Mouse (Mus musculus) gastrocnemius, postnatal 36 days (tissue): Measurements from ENCODE around the gene Zmym6. TPM values are rescaled to one million over a fixed set of nuclear protein-coding genes. Genes with fewer than 3 reads are reported as not detected.

Experiments used
- DNase-seq, 2 experiments: peaks; one replicate each; pipeline ENCODE4 v3.0.0; 2022
- intact Hi-C: fragments of 180-260 bp; cut with DNase I; formaldehyde crosslinking; loops from one replicate; pipeline ENCODE4 v1.15.1; 2025
- total RNA-seq, 2 experiments: library from RNA; stranded (reverse); gene quantifications; 2 replicates each; pipeline ENCODE4 v1.2.3; 2021

Gene Zmym6
- total RNA-seq, 2 experiments from 2014 or later = 3.4 to 4.7 TPM

- intact Hi-C loops = no loop called here
- no peak for DNase-seq
Measured at GRCm38 (mm10) chr4:127110570-127110969, 33.4 kb downstream of the Zmym6 start.

DNA sequence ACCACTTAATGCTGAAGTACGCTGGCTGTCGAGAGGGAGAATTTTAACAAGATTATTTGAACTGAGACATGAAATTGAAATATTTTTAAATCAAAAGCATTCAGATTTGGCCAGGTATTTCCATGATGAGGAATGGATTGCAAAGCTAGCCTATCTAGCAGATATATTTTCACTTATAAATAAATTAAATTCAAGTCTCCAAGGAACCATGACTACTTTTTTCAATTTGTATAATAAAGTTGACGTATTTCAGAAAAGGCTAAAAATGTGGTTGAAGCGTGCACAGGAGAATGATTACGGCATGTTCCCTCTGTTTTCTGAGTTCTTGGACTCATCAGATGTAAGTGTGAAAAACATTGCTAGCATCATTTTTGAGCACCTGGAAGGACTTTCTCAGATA lies 46.2 kb downstream of the Zmym6 start, which contains the start of gene Tmem35b:
TSS of gene Tmem35b (plus strand) at position 301 of the 400 bp plus-strand sequence.
- DNase-seq = no peak
- intact Hi-C loops = no loop called here

DNA sequence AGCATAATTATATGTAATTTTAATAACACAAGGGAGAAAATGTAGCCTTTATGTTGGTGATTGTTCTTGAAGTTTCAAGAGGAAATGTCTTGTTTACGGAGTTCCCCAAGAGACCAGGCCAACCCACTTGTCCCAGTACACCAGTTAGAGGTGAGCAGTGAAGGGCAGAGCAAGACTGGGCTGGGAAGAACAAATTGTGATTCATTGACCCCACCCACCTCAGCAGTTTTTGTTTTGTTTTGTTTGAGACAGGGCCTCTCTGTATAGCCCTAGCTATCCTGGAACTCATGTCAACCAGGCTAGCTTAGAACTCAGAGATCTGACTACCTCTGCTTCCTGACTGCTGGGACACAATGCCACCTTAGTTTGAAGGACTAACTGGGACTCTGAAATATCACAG lies 47.1 kb downstream of the Zmym6 start:
- intact Hi-C loops = no loop called here
- no peak for DNase-seq

DNA sequence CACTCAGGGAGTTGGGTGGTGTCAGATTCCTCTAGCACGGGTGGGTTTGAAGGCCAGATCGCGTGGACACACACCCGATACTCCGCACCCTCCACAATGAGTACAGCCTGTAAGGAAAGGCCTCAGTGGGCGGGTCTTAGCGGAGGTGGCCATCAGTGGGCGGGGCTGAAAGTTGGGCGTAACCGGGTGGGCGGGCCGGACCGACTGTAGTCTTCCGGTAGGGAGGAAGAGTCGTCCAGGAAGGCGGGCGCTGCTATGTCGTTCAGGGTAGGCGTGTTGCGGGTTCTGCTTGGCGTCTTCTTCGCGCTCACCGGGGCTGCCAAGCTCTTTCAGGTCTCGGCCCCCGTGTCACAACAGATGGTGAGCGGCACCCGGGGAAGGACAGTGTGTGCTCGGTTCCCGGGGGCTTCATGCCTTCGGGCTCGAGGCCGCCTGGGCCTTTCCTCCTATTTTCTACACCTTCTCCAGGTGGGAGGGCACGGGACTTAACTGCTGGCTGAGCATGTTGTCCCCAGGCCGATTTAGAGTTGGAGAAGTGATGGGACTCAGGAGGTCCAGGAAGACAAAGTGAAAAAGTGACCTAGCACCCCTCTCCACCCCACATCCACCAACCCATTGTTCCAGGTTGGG lies 48.8 kb downstream of the Zmym6 start:
- intact Hi-C loops = no loop called here
- DNase-seq = peak; percentile 66 to 82

- intact Hi-C loops = no loop called here
- DNase-seq = no peak
Measured at GRCm38 (mm10) chr4:127134687-127135086, 57.5 kb downstream of the Zmym6 start.

GRCm38 (mm10) chr4:127137591-127137990 lies 60.4 kb downstream of the Zmym6 start:
- intact Hi-C loops = no loop called here
- no peak for DNase-seq

- no peak for DNase-seq
- intact Hi-C loops = no loop called here
Measured at GRCm38 (mm10) chr4:127138486-127138885, 61.3 kb downstream of the Zmym6 start.

DNA sequence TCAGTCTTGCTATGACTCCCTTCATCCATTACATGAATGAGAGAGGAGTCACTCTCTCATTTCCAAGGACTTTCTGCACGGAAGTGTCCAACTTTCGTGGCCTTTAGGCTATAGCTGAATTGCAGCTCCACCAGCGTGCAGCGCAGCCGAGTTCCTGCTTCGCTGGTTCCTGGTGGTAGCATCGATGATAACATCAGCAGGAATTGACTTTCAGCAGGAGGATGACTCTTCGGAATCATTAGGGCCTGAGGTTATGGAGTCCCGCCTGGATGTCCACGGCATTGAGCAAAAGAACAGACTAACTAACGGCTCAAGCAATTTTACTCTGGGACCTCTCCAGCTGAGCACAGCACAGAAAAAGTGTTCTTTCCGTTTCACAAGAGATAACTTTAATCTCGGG lies 72.8 kb downstream of the Zmym6 start:
- intact Hi-C loops = no loop called here
- no peak for DNase-seq

DNA sequence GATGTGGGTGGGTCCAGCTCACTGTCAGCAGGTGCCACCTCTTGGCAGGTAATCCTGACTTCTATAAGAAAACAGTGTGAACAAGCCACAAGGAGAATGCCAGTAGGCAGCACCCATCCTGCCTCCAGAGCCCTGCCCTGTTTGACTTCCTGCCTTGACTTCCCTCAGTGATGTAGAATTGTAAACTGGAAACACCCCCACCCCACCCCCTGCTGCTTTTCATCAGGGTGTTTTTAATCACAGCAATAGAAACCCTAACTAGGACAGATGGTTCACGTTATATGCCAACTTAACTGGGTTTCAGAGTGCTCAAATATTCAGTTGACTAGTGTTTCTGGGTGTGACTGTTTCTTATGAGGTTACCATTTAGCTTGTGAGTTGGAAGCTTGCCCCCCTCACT lies 76.2 kb downstream of the Zmym6 start:
- no peak for DNase-seq
- intact Hi-C loops = no loop called here

DNA sequence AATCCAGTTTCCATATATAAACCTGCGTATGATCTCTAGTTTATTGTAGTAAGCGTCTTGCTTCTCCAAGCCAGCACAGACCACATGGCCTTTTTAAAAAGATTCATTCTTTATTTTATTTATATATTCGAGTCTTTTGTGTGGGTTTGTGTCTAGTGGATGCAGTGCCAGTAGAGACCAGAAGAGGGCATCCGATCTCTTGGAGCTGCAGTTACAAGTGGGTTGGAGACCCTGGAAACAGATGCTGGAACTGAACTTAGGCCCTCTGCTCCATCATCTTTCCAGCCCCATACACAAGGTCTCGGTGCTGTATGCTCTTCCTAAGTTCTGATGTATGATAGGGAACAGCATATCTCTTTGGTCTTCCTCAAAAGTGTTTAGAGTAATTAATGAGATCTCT lies 78.6 kb downstream of the Zmym6 start:
- intact Hi-C loops = no loop called here
- no peak for DNase-seq

- intact Hi-C loops = no loop called here
- no peak for DNase-seq
Measured at GRCm38 (mm10) chr4:127157746-127158145, 80.6 kb downstream of the Zmym6 start.

DNA sequence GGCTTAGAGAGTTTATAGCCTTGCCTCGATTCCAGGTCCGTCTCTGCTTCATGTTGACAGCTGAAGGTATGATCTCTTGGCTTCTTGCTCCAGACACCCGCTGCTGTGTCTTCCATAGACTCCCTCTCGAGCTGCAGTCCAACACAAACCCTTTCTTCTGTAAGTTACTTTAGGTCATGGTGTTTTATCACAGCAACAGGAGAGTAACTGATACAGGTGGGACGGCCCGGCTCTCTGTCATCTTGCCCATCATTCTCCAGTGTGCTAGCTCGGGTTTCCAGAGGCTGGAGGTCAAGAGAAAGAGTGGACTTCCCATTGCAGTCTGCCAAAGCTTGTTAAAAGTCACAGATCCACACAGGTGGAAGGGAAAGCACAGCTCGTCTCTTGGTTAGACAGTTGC lies 86.7 kb downstream of the Zmym6 start:
- intact Hi-C loops = no loop called here
- no peak for DNase-seq

DNA sequence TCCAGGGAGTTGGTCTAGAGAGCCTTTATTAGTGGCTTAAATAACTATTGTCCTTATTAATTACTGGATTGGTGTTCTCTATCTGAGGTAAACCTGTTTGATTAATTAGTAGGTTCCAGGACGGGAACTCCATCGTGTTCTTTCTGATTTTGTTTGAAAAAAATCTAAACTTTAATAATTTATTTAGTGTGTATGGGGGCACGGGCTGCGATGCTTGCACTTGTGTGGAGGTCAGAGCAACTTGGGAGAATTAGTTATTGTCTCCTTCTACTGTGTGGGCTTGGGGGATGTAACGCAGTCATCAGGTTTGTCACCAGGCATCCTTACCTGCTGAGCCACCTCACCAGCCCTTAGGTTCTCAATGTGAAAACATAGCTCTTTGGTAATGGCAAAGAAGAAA lies 89.9 kb downstream of the Zmym6 start:
- intact Hi-C loops = no loop called here
- DNase-seq = no peak

GRCm38 (mm10) chr4:127167731-127168130 lies 90.5 kb downstream of the Zmym6 start:
- intact Hi-C loops = no loop called here
- DNase-seq = no peak

- no peak for DNase-seq
- intact Hi-C loops = no loop called here
Measured at GRCm38 (mm10) chr4:127168211-127168913, 91.2 kb downstream of the Zmym6 start.

DNA sequence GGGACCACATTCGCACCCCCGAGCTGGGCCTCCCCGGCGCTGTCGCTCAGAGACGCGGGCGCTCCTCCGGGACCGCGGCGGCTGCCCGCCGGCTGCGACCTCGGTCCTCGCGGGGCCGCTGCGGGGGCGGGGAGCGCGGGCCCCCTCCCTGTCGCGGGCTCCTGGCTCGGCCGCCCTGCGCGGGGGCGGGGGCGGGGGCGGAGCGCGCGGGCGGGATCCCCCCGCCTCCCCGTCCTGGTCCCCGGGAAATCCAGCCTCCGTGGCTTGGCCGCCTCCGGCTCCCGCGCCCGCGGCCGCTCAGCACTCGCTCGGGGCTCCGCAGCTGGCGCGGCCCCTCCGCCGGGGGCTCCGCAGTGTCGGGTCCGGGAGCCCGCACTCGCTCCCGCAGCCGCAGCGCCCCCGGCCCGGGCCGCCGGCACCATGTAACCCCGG lies 91.7 kb downstream of the Zmym6 start, which contains the start of gene Dlgap3:
TSS of gene Dlgap3 (plus strand) at position 291 of the 432 bp plus-strand sequence.
- DNase-seq = no peak
- intact Hi-C loops = no loop called here

DNA sequence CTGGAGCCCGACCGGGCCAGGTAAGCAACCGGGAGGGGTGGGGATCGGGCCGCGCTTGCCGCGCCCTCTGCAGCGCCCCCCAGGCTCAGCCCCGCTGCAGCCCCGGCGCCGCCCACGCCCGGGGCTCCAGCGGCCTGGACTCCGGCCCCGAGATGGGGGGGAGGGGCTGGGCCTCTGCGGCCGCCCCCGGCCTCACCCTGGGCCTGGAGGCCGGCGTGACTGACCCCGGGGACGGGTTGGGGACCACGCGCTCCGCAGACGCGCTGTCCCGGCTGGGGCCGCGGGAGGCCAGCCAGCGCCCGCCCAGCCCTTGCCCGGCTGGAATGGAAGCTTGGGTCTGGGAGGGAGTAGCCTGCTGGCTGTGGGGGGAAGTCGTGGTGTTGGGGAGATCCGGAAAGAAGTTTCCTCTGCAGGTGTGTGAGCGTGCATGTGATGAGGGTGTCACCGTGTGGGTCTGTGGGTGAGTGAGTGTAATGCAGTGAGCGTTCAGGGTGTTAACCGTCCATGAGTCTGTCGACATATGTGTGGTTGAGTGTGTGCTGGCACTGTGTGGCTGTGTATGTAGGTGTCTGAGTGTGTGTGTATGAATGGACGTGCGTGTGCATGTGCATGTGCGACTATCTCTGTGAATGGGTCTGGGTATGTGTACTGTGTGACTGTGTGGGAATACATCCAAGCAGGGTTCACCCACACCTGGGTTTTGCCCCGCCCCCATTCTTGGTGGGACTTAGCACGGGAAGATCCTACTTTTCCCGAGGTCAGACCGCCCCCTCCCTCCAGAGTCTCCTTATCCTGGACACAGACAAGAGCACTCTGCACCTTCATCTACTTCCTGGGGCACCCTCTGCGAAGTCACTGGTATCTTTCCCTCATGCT lies 92.4 kb downstream of the Zmym6 start:
- no peak for DNase-seq
- intact Hi-C loops = no loop called here

GRCm38 (mm10) chr4:127170866-127171265 lies 93.7 kb downstream of the Zmym6 start:
- no peak for DNase-seq
- intact Hi-C loops = no loop called here

DNA sequence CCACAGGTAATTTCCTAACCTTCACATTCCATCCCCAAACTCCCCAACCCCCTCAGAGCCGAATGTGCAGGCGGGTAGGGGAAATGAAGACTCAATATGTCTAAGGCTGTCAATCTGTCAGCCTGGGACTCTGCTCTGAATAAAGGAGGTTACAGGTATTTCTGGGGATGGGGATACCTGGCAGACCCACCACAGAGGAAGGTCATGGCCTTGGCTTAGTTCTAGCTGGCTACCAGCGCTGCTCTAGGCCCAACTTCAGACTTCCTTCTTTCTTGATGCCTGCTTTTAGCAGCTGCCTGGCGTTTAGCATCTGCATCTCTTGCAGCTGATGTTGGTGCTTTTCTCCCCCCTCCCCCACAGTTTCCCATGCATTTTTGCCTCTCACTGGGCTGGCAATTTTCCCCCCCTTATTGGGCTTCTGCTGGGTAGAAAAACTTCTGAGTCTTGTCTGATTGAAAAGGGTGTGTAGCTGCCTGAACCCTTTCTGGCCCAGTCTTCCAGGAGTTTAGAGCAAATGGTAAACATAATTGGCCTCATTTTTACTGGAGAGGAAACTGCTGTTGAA lies 94.2 kb downstream of the Zmym6 start:
- intact Hi-C loops = no loop called here
- DNase-seq = no peak

DNA sequence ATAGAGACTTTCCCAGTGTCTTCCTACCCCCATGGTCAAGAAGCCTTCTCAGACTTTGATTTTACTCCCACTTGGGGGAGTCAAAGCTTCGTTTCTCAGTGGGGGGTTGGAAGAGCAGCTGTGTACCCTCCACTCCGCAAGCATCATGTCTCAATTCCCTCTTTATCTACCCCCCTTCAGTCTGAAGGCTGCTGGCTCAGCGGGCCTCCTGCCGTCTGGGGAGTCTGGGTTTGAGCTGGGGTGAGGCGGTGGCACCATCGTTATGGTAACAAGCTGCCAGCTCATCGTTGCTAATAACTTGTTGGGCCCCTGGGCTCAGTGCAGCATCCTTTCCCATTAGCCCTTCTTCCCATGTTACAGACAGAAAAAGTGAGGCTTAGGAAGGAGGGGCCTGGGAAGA lies 94.9 kb downstream of the Zmym6 start:
- intact Hi-C loops = no loop called here
- no peak for DNase-seq

DNA sequence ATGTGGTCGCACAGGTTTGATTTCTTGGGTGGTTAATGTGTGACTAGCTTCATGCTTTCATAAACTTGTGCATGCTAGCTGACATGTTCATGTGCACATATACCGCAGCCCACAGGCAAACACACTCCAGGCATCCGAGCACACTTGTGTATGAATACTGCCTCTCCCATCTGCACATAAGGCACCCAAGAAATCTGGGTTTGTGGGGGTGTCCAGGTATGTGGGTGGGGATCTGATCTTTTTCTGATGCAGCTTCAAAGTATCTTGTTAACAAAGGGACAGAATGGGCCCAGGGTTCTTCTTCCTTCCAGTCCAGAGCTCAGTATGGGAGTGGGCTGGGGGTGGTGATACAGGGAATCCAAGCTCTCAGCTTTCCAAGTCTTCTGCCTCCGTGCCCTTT lies 95.4 kb downstream of the Zmym6 start:
- intact Hi-C loops = no loop called here
- no peak for DNase-seq
